Mouse (Mus musculus) cerebellum, postnatal 4 days (tissue): ENCODE results near the gene Esp36.
"Not testable (repeated sequence)": the region's sequence is repeated elsewhere in the genome, so short reads cannot be mapped to it uniquely, and the experiment has no call there.

Experiments
- DNase-seq, 2 experiments: peaks; one replicate each; pipeline ENCODE4 v3.0.0; 2022; ENCODE audit warnings: low spot score in 2 of 2, mixed read lengths in 1 of 2

Esp36 gene

GRCm38 (mm10) chr17:38420085-38420484, at the start of gene Esp36:
Esp36 (minus strand) TSS chr17:38420185.
- no peak for DNase-seq

- not testable (repeated sequence) for DNase-seq
Observed at GRCm38 (mm10) chr17:38456206-38456605, 36.2 kb upstream of the Esp36 start.

- DNase-seq = no peak
Observed at GRCm38 (mm10) chr17:38450688-38451087, 30.7 kb upstream of the Esp36 start.

- no peak for DNase-seq
Observed at GRCm38 (mm10) chr17:38406135-38406534, 13.8 kb downstream of the Esp36 start.

- DNase-seq = no peak
Observed at GRCm38 (mm10) chr17:38391821-38392220, 28.2 kb downstream of the Esp36 start.
